ENCODE assay signal across 8 mouse cellular contexts in the genomic region with DNA sequence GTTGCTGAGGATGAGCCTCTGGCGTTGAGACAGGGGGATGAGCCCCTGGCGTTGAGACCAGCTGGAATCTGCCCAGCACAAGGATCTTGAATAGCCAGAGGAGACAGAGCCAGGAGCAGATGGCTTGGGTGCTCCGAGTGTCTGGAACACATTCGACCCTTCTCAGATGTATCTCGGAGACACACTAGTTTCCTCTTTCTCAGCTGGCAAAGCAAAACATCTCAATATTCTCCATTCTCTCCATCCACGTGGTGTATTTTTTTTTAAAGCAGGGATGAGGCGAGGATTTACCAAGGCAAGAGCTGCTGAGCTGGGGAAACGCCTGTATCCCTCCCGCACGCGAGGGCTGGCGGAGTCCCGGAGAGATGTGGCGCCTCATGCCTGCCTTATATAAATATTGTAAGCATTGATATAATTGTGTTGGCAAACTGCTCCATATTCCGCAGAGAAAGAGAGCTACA.
A peak's percentile ranks its signal among the peaks of the same experiment; 100 is the strongest.
DNase-seq lines count a peak whose midpoint lies in the region; ATAC-seq and TF ChIP-seq lines count a peak whose summit lies in the region.

No protein-coding gene starts in this region.

- H3K9me3 ChIP-seq in forebrain, postnatal 0 days (ENCODE audit: low read length): 0 out of 2 replicates have a peak, but pooled peaks cover 4% of the 10 kb centered on the region
- peaks cover 6% of the 10 kb centered on the region for H3K9me3 ChIP-seq in heart, embryonic 11.5 days (replicated peaks; ENCODE audit: control insufficient read depth, low read length)

- H3K4me3 ChIP-seq in forebrain, postnatal 0 days (ENCODE audit: low read depth, low read length): no peak overlapping the region
- no peak overlapping the region for H3K4me3 ChIP-seq in heart, embryonic 11.5 days (ENCODE audit: low read depth, low read length)

- peak overlapping the region; percentile 25; the same call in 1 of the 2 replicates for H3K9ac ChIP-seq in forebrain, postnatal 0 days
- H3K9ac ChIP-seq in heart, embryonic 11.5 days (ENCODE audit: low read depth, low read length): no peak overlapping the region

- no peak for TF ChIP-seq CTCF in forebrain, postnatal 0 days (IDR thresholded peaks at IDR 0.05; ENCODE audit: low read depth)

- ATAC-seq in forebrain, postnatal 0 days: peak; percentile 83
- ATAC-seq in heart, embryonic 11.5 days (replicated peaks; ENCODE audit: insufficient number of reproducible peaks, low FRiP score, low TSS enrichment): no peak

- peak; percentile 25 for DNase-seq in layer of hippocampus, adult 11-12 months (ENCODE audit: low spot score)
- DNase-seq in layer of hippocampus, postnatal 25 days (ENCODE audit: extremely low spot score in 1 of 2, low spot score in 1 of 2): no peak
- DNase-seq in forebrain, postnatal 0 days: peak; percentile 63
- DNase-seq in layer of hippocampus, adult 8-10 months (ENCODE audit: low spot score in 2 of 2): peak; percentile 8 to 16
- DNase-seq in right cerebral cortex, postnatal 10 days (ENCODE audit: low spot score in 2 of 2): peak; percentile 65 to 67
- no peak for DNase-seq in B cell, adult 2 months
- DNase-seq in thymus, adult 18-20 months: no peak

- no peaks in the 10 kb centered on the region for H3K27me3 ChIP-seq in forebrain, postnatal 0 days (ENCODE audit: insufficient read depth, low read length)
- H3K27me3 ChIP-seq in heart, embryonic 11.5 days (ENCODE audit: control insufficient read depth, insufficient read depth, low read length): no peaks in the 10 kb centered on the region

- 40% methylated on average over 15 of the region's 15 CpGs for WGBS in forebrain, postnatal 0 days
- 80% methylated on average over 15 of the region's 15 CpGs for WGBS in heart, embryonic 11.5 days (ENCODE audit: insufficient replicate concordance)

- no peaks in the 10 kb centered on the region for H3K4me1 ChIP-seq in forebrain, postnatal 0 days (ENCODE audit: insufficient read depth)
- no peaks in the 10 kb centered on the region for H3K4me1 ChIP-seq in heart, embryonic 11.5 days (ENCODE audit: control insufficient read depth, insufficient read depth, low read length)

- H3K36me3 ChIP-seq in forebrain, postnatal 0 days (ENCODE audit: insufficient read depth): no peaks in the 10 kb centered on the region
- no peaks in the 10 kb centered on the region for H3K36me3 ChIP-seq in heart, embryonic 11.5 days (ENCODE audit: control insufficient read depth, insufficient read depth, low read length)

- no peak overlapping the region for H3K27ac ChIP-seq in forebrain, postnatal 0 days (ENCODE audit: low read depth, low read length)
- H3K27ac ChIP-seq in heart, embryonic 11.5 days (ENCODE audit: low read depth, low read length): no peak overlapping the region

- H3K4me2 ChIP-seq in forebrain, postnatal 0 days (ENCODE audit: low read depth): peak overlapping the region; percentile 16
- H3K4me2 ChIP-seq in heart, embryonic 11.5 days: no peak overlapping the region

Comparison
In these comparisons a context has a peak if more than half of its experiments do, and no peak if none do; other contexts are left out.
1. DNase-seq: peak in layer of hippocampus, adult 11-12 months (single experiment), forebrain, postnatal 0 days (single experiment), layer of hippocampus, adult 8-10 months (2 of 2) and right cerebral cortex, postnatal 10 days (2 of 2); none in layer of hippocampus, postnatal 25 days (0 of 2), B cell, adult 2 months (0 of 2) and thymus, adult 18-20 months (0 of 2).